Mouse (Mus musculus): Measurements from ENCODE around the gene Fa2h.

Gene Fa2h

GRCm38 (mm10) chr8:111298011-111298410 is 95.6 kb downstream of the Fa2h start:
- no peak for DNase-seq
